Mouse (Mus musculus): Measurements from ENCODE around the gene Pip4k2c. TPM values are rescaled to one million over a fixed set of nuclear protein-coding genes. Genes with fewer than 3 reads are reported as not detected.

Pip4k2c gene
- polyA plus RNA-seq, 2 experiments: 22.0 to 33.1 TPM

DNA sequence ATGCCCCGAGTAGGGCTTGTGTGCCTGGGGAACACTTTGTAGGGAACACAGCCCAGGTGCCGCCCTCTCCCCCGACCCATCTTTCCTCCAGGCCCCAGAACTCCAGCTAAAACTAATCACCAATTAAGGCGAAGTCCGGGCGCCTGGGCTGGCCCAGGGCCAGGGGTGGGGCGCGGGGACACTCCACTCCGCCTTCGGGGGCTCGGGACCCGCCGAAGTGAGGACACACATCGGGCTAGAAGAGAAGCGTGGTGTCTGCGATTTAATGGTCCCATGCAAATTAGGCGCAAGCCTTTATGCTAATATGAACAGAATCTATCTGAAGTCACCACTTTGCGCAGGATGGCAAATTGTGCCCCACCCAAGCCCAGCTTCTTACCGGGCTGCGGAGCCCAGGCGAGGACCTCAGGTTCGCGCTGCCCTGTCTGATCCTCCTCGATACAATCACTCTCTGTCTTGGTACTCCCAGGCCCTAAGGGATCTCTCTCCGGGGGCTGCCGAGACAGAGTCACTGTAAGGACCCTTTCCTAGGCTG lies 22.2 kb downstream of the Pip4k2c start:
- H3K4me3 ChIP-seq (replicated peaks; ENCODE audit: low read length): peak overlapping the region; percentile 82
- ATAC-seq (ENCODE audit: low FRiP score, low read depth): no peak; the same call in 1 of the 2 replicates
- DNase-seq (ENCODE audit: low spot score): no peak
- peak overlapping the region; percentile 95 for H3K4me2 ChIP-seq (replicated peaks; ENCODE audit: low read depth, low read length, severe bottlenecking)
- H3K9ac ChIP-seq (ENCODE audit: low read depth, low read length, severe bottlenecking): peak overlapping the region; percentile 69
- WGBS: under 1% methylated on average over 26 of the region's 26 CpGs
- peak overlapping the region; percentile 92 for H3K27ac ChIP-seq (replicated peaks; ENCODE audit: low read depth, low read length)
- no peaks in the 10 kb centered on the region for H3K9me3 ChIP-seq (ENCODE audit: control insufficient read depth, low read length)
- no peaks in the 10 kb centered on the region for H3K27me3 ChIP-seq (ENCODE audit: control insufficient read depth, insufficient read depth, low read length)
- peaks cover 58% of the 10 kb centered on the region for H3K36me3 ChIP-seq (ENCODE audit: control insufficient read depth, insufficient read depth, low read length)
- TF ChIP-seq POLR2A (IDR thresholded peaks at IDR 0.05; ENCODE audit: borderline replicate concordance, extremely low read depth, insufficient read depth, insufficient read length): no peak
- peaks cover 23% of the 10 kb centered on the region for H3K4me1 ChIP-seq (ENCODE audit: control insufficient read depth, insufficient read depth, low read length)

DNA sequence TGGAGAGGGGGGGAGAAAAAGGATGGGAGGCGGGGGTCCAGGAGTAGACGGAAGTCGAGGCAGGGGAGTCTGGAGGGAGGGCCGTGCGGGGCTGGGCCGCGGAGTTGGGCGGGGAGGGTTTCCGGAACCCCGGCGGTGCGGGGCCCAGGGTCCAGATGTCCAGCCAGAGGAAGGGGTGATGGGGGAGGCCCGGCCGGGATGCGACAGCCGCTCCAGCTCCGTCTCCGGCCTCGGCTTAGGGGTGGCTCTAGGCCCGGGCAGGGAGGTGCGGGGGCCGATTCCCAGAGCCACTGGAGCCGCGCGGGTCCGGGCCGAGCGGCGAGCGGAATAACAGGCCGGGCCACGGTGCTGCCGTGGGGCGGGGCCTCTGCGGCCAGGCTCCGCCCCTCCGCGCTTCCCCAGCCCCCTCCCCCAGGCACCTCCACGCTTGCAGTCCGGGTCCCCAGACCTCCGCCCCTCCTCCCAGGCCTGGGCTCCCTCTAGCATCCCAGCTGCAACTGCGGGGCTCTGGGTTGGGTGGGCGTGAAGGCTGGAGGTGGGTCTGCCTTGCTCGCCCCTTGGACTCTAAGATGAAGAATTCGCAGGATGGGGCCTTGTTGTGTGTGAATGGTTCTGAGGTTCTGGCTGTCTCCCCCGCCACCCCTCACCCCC lies 22.8 kb downstream of the Pip4k2c start:
- peak overlapping the region; percentile 95 for H3K4me2 ChIP-seq (replicated peaks; ENCODE audit: low read depth, low read length, severe bottlenecking)
- 5% methylated on average over 32 of the region's 46 CpGs for WGBS
- peak overlapping the region; percentile 92 for H3K27ac ChIP-seq (replicated peaks; ENCODE audit: low read depth, low read length)
- peak overlapping the region; percentile 82 for H3K4me3 ChIP-seq (replicated peaks; ENCODE audit: low read length)
- ATAC-seq (ENCODE audit: low FRiP score, low read depth): peak; percentile 90
- peak overlapping the region; percentile 69 for H3K9ac ChIP-seq (ENCODE audit: low read depth, low read length, severe bottlenecking)
- no peaks in the 10 kb centered on the region for H3K9me3 ChIP-seq (ENCODE audit: control insufficient read depth, low read length)
- peak; percentile 83 for DNase-seq (ENCODE audit: low spot score)
- peaks cover 64% of the 10 kb centered on the region for H3K36me3 ChIP-seq (ENCODE audit: control insufficient read depth, insufficient read depth, low read length)
- peaks cover 22% of the 10 kb centered on the region for H3K4me1 ChIP-seq (ENCODE audit: control insufficient read depth, insufficient read depth, low read length)
- TF ChIP-seq POLR2A (IDR thresholded peaks at IDR 0.05; ENCODE audit: borderline replicate concordance, extremely low read depth, insufficient read depth, insufficient read length): peak; percentile 14; the same call in 1 of the 2 replicates
- H3K27me3 ChIP-seq (ENCODE audit: control insufficient read depth, insufficient read depth, low read length): no peaks in the 10 kb centered on the region

DNA sequence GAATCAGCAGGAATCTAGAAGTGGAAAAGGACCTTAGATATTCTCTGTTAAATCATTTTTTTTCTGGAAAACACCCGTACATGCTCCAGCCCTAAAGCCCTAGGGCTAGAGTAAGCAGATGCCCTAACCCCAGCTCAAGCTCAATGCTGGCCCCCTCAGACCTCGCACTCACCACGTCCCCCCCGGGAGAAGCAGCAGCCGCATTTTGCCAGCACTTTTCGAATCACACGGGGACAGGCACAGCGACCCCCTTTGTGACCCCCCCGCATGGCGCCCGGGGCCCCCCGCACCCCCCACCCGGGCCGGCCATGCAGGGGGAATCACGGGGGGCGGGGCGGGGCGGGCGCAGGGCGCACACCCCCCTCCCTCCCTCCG lies 23.3 kb downstream of the Pip4k2c start:
- 1% methylated on average over 16 of the region's 21 CpGs for WGBS
- peak overlapping the region; percentile 82 for H3K4me3 ChIP-seq (replicated peaks; ENCODE audit: low read length)
- ATAC-seq (ENCODE audit: low FRiP score, low read depth) (no peak), DNase-seq (ENCODE audit: low spot score) (no peak)
- peak overlapping the region; percentile 92 for H3K27ac ChIP-seq (replicated peaks; ENCODE audit: low read depth, low read length)
- no peaks in the 10 kb centered on the region for H3K27me3 ChIP-seq (ENCODE audit: control insufficient read depth, insufficient read depth, low read length)
- H3K9ac ChIP-seq (ENCODE audit: low read depth, low read length, severe bottlenecking): peak overlapping the region; percentile 69
- H3K4me2 ChIP-seq (replicated peaks; ENCODE audit: low read depth, low read length, severe bottlenecking): peak overlapping the region; percentile 95
- TF ChIP-seq POLR2A (IDR thresholded peaks at IDR 0.05; ENCODE audit: borderline replicate concordance, extremely low read depth, insufficient read depth, insufficient read length): no peak
- peaks cover 22% of the 10 kb centered on the region for H3K4me1 ChIP-seq (ENCODE audit: control insufficient read depth, insufficient read depth, low read length)
- peaks cover 66% of the 10 kb centered on the region for H3K36me3 ChIP-seq (ENCODE audit: control insufficient read depth, insufficient read depth, low read length)
- H3K9me3 ChIP-seq (ENCODE audit: control insufficient read depth, low read length): no peaks in the 10 kb centered on the region

DNA sequence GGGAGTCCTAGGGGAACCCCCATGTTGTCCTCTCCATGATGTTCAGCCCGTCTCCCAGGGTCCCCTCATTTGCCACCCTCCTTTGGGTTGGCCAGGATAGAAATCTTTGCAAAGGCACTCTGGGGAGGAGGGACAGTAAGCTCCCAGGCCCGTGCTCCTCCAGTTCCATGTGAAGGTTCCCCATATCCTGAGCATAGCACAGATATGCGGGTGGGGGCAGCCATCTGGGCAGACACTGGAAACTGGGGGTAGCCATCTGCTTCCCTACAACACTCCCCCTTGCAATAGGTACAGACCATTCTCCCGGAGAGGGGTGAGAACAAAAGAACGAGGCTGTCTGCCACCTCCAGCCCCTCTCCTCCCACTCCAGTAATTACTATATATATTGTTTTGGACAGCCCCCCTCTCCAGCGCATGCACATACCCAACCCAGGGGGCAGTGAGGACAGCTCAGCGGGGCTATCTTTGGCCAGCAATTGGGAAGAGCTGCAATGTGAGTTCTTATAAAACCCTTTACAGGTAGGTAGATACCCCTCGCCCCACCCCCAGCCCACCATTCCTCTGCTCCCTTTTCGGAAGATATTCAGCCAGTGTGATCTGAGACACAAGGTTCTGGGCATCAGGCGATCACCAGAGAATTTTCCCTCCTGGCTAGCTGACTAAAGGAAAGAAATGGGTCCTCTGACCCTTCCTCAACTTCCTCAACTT lies 23.9 kb downstream of the Pip4k2c start:
- Histone ChIP-seq H3K4me1 (ENCODE audit: control insufficient read depth, insufficient read depth, low read length) (peaks cover 22% of the 10 kb centered on the region), H3K4me3 (replicated peaks; ENCODE audit: low read length) (peak overlapping the region; percentile 82), H3K27me3 (ENCODE audit: control insufficient read depth, insufficient read depth, low read length) (no peaks in the 10 kb centered on the region), H3K27ac (replicated peaks; ENCODE audit: low read depth, low read length) (0 out of 2 replicates have a peak overlapping the region, but pooled peaks have one; percentile 92), H3K36me3 (ENCODE audit: control insufficient read depth, insufficient read depth, low read length) (peaks cover 66% of the 10 kb centered on the region), H3K9ac (ENCODE audit: low read depth, low read length, severe bottlenecking) (peak overlapping the region; percentile 69), H3K9me3 (ENCODE audit: control insufficient read depth, low read length) (no peaks in the 10 kb centered on the region), H3K4me2 (replicated peaks; ENCODE audit: low read depth, low read length, severe bottlenecking) (peak overlapping the region; percentile 95)
- WGBS: 31% methylated on average over 10 of the region's 10 CpGs
- ATAC-seq (ENCODE audit: low FRiP score, low read depth) (no peak), DNase-seq (ENCODE audit: low spot score) (no peak)
- TF ChIP-seq POLR2A (IDR thresholded peaks at IDR 0.05; ENCODE audit: borderline replicate concordance, extremely low read depth, insufficient read depth, insufficient read length): no peak

DNA sequence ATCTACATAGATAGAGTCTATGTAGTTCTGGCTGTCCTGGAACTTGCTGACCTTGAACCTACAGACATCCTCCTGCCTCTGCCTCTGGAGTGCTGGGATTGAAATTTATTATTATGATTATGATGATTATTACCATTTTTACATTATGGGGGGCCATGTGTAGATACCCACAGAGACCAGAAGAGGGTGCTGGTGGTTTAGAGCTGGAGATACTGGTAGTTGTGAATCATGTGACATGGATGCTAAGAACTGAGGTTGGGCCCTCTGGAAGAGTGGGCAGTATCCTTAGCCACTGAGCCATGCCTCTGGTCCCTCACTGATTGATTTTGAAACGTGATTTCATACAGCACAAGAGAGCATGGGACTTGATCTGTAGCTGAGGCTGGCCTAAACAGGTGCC lies 24.9 kb downstream of the Pip4k2c start:
- no peak overlapping the region for H3K4me3 ChIP-seq (replicated peaks; ENCODE audit: low read length)
- no peak for TF ChIP-seq POLR2A (IDR thresholded peaks at IDR 0.05; ENCODE audit: borderline replicate concordance, extremely low read depth, insufficient read depth, insufficient read length)
- H3K4me1 ChIP-seq (ENCODE audit: control insufficient read depth, insufficient read depth, low read length): peaks cover 22% of the 10 kb centered on the region
- ATAC-seq (ENCODE audit: low FRiP score, low read depth) (no peak), DNase-seq (ENCODE audit: low spot score) (no peak)
- H3K9ac ChIP-seq (ENCODE audit: low read depth, low read length, severe bottlenecking): no peak overlapping the region
- H3K9me3 ChIP-seq (ENCODE audit: control insufficient read depth, low read length): no peaks in the 10 kb centered on the region
- H3K27me3 ChIP-seq (ENCODE audit: control insufficient read depth, insufficient read depth, low read length): no peaks in the 10 kb centered on the region
- H3K27ac ChIP-seq (replicated peaks; ENCODE audit: low read depth, low read length): no peak overlapping the region
- peaks cover 63% of the 10 kb centered on the region for H3K36me3 ChIP-seq (ENCODE audit: control insufficient read depth, insufficient read depth, low read length)
- WGBS: 83% methylated on average over 1 of the region's 1 CpGs
- H3K4me2 ChIP-seq (replicated peaks; ENCODE audit: low read depth, low read length, severe bottlenecking): no peak overlapping the region

Measured in limb, embryonic 14.5 days (tissue).